Mouse (Mus musculus): ENCODE data around the gene Rbm24. TPM values are rescaled to one million over a fixed set of nuclear protein-coding genes. Genes with fewer than 3 reads are reported as not detected.

Gene Rbm24
- total and polyA plus RNA-seq, 3 experiments, result not detected

DNA sequence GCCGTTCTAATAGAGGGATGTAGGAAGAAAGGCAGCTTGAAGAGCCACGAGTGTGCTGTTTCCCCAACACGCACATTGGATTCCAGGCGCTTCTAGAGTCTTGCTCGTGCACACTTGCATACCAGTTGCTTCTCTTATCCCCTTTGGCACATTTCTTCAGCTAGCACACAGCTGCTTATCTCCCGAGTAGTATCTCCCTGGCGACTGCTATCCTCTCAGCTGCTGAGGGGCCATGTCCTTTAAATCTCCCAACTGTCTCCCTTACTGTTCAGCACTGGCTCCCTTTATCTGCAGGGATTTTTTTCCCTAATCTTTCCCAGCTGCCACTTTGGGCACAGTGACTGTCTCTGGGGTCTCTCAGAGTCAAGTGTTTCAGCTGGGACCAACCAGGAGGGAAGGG, 25.8 kb downstream of the Rbm24 start:
- H3K9ac ChIP-seq (ENCODE audit: insufficient read depth, low read depth), result no peak overlapping the region
- H3K27me3 ChIP-seq (replicated peaks), result no peaks in the 10 kb centered on the region
- dilution Hi-C loops (cut with MboI; ENCODE audit: extremely low pct_ligation_motif_present, extremely low pct_unique_long_range_greater_than_20kb, low sequenced_read_pairs) (no loop called here), in situ Hi-C loops (cut with MboI; ENCODE audit: low pct_ligation_motif_present, low pct_unique_long_range_greater_than_20kb, low sequenced_read_pairs) (no loop called here)
- no peak overlapping the region for H3K27ac ChIP-seq (ENCODE audit: insufficient read depth, low read depth)
- H3K36me3 ChIP-seq (replicated peaks in 1 of 2; ENCODE audit: control insufficient read depth in 1 of 2, insufficient read depth in 1 of 2, low read length in 1 of 2), result no peaks in the 10 kb centered on the region
- peaks cover 2% of the 10 kb centered on the region in 2 experiments; a peak in 2 of 4 replicates for H3K4me1 ChIP-seq (ENCODE audit: control insufficient read depth in 1 of 2, insufficient read depth in 2 of 2)
- no peaks in the 10 kb centered on the region for H3K79me2 ChIP-seq (replicated peaks; ENCODE audit: control insufficient read depth, extremely low read depth, insufficient read depth, poor library complexity, severe bottlenecking)
- no peak for TF ChIP-seq JUND (conservative IDR thresholded peaks at IDR 0.05; ENCODE audit: low read depth, low read length)
- H3K4me2 ChIP-seq (ENCODE audit: insufficient read depth, low read depth, poor library complexity, severe bottlenecking), result no peak overlapping the region
- no peak overlapping the region for H3K4me3 ChIP-seq (replicated peaks in 1 of 3; ENCODE audit: low read depth in 2 of 3, low read length in 2 of 3, poor library complexity in 1 of 3)
- no peaks in the 10 kb centered on the region for H3K9me3 ChIP-seq (replicated peaks; ENCODE audit: low read length)
- no peak for DNase-seq (ENCODE audit: extremely low read depth)

DNA sequence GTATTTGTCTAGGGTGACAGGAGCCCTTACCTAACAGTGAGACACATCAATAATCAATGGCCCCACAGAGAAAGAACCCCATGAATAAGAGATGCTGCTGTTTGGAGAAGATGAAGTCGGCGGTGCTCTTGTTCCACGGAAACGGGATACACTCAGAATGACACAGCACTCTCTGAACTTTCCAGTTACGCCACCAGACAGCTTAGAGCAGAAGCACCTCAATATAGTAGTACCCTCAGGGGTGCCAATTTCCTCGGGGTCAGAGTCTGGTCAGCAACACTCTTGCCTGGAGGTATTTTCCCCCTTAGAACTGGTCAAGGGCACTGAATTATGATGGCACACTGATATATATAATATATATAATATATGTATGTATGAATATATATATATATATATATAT, 27.8 kb downstream of the Rbm24 start:
- H3K27me3 ChIP-seq (replicated peaks), result no peaks in the 10 kb centered on the region
- H3K4me3 ChIP-seq (replicated peaks in 1 of 3; ENCODE audit: low read depth in 2 of 3, low read length in 2 of 3, poor library complexity in 1 of 3), result no peak overlapping the region
- TF ChIP-seq POLR2A (IDR thresholded peaks at IDR 0.05; ENCODE audit: low read depth, low read length), result no peak
- TF ChIP-seq ETS1 (conservative IDR thresholded peaks at IDR 0.05; ENCODE audit: low read depth, low read length), result no peak
- TF ChIP-seq NELFE (IDR thresholded peaks at IDR 0.05; ENCODE audit: low read depth, low read length), result no peak
- TF ChIP-seq ZNF384 (IDR thresholded peaks at IDR 0.05; ENCODE audit: low read depth, low read length), result no peak
- no peak for TF ChIP-seq POLR2AphosphoS2 (IDR thresholded peaks at IDR 0.05; ENCODE audit: low read depth, low read length)
- TF ChIP-seq MAX (IDR thresholded peaks at IDR 0.05; ENCODE audit: low read length), result no peak
- TF ChIP-seq RCOR1 (conservative IDR thresholded peaks at IDR 0.05; ENCODE audit: low read depth, low read length), result no peak
- TF ChIP-seq CHD2 (IDR thresholded peaks at IDR 0.05; ENCODE audit: low read length), result no peak
- H3K36me3 ChIP-seq (replicated peaks in 1 of 2; ENCODE audit: control insufficient read depth in 1 of 2, insufficient read depth in 1 of 2, low read length in 1 of 2), result no peaks in the 10 kb centered on the region
- H3K4me1 ChIP-seq (ENCODE audit: control insufficient read depth in 1 of 2, insufficient read depth in 2 of 2), result peaks cover 0 to 4% of the 10 kb centered on the region in 2 experiments; a peak in 1 of 4 replicates
- no peaks in the 10 kb centered on the region for H3K79me2 ChIP-seq (replicated peaks; ENCODE audit: control insufficient read depth, extremely low read depth, insufficient read depth, poor library complexity, severe bottlenecking)
- no peak overlapping the region for H3K4me2 ChIP-seq (ENCODE audit: insufficient read depth, low read depth, poor library complexity, severe bottlenecking)
- no peak for DNase-seq (ENCODE audit: extremely low read depth)
- H3K9me3 ChIP-seq (replicated peaks; ENCODE audit: low read length), result no peaks in the 10 kb centered on the region
- H3K9ac ChIP-seq (ENCODE audit: insufficient read depth, low read depth), result no peak overlapping the region
- H3K27ac ChIP-seq (ENCODE audit: insufficient read depth, low read depth), result no peak overlapping the region
- dilution Hi-C loops (cut with MboI; ENCODE audit: extremely low pct_ligation_motif_present, extremely low pct_unique_long_range_greater_than_20kb, low sequenced_read_pairs), result no loop called here
- in situ Hi-C loops (cut with MboI; ENCODE audit: low pct_ligation_motif_present, low pct_unique_long_range_greater_than_20kb, low sequenced_read_pairs), result no loop called here

DNA sequence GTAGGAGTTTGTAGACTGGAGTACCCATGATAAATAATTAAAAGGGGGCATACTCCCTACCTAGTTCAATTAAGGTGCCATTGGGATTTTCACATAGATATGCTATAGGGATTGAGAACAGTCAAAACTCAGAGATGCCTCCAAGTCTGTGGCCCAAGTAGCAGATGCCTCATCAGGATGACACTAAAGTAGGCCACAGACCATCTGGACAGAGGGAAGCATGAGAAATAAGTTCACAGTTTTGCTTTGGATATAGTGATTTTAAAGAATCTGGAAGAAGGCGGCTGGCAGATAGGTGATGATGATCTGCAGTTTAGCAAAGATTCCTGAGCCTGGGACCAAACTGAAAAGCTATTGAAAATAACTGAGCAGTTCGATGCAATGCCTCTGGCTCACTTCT, 30.0 kb downstream of the Rbm24 start:
- H3K27me3 ChIP-seq (replicated peaks), result no peaks in the 10 kb centered on the region
- H3K4me1 ChIP-seq (ENCODE audit: control insufficient read depth in 1 of 2, insufficient read depth in 2 of 2), result peaks cover 0 to 5% of the 10 kb centered on the region in 2 experiments; a peak in 1 of 4 replicates
- H3K79me2 ChIP-seq (replicated peaks; ENCODE audit: control insufficient read depth, extremely low read depth, insufficient read depth, poor library complexity, severe bottlenecking), result no peaks in the 10 kb centered on the region
- H3K4me3 ChIP-seq (replicated peaks in 1 of 3; ENCODE audit: low read depth in 2 of 3, low read length in 2 of 3, poor library complexity in 1 of 3), result no peak overlapping the region
- H3K9me3 ChIP-seq (replicated peaks; ENCODE audit: low read length), result no peaks in the 10 kb centered on the region
- H3K9ac ChIP-seq (ENCODE audit: insufficient read depth, low read depth), result no peak overlapping the region
- H3K36me3 ChIP-seq (replicated peaks in 1 of 2; ENCODE audit: control insufficient read depth in 1 of 2, insufficient read depth in 1 of 2, low read length in 1 of 2), result no peaks in the 10 kb centered on the region
- H3K27ac ChIP-seq (ENCODE audit: insufficient read depth, low read depth), result no peak overlapping the region
- no peak overlapping the region for H3K4me2 ChIP-seq (ENCODE audit: insufficient read depth, low read depth, poor library complexity, severe bottlenecking)
- in situ Hi-C loops (cut with MboI; ENCODE audit: low pct_ligation_motif_present, low pct_unique_long_range_greater_than_20kb, low sequenced_read_pairs), result no loop called here
- dilution Hi-C loops (cut with MboI; ENCODE audit: extremely low pct_ligation_motif_present, extremely low pct_unique_long_range_greater_than_20kb, low sequenced_read_pairs), result no loop called here
- DNase-seq (ENCODE audit: extremely low read depth), result no peak
- TF ChIP-seq MYC (IDR thresholded peaks at IDR 0.05; ENCODE audit: low read depth, low read length), result no peak
- TF ChIP-seq MXI1 (IDR thresholded peaks at IDR 0.05; ENCODE audit: low read depth, low read length), result no peak
